Mouse (Mus musculus) cerebellum, adult 2 months (tissue): ENCODE measurements around the gene Rbm26. TPM values are rescaled to one million over a fixed set of nuclear protein-coding genes. Genes with fewer than 3 reads are reported as not detected.
A peak's percentile ranks its signal among the peaks of the same experiment; 100 is the strongest.

ENCODE experiments used
- DNase-seq, 2 experiments: peaks; one replicate each; pipeline ENCODE4 v3.0.0; 2021
- H3K27ac ChIP-seq: fragments of 200-500 bp; 2 replicates; pipeline ENCODE4 v1.5.1; 2012; ENCODE audit warnings: low read length, control low read depth, inconsistent platforms; ENCODE audit not compliant: insufficient read depth
- H3K27me3 ChIP-seq: fragments of 200-500 bp; 2 replicates; pipeline ENCODE4 v1.6.1; 2012; ENCODE audit warnings: inconsistent platforms, mild to moderate bottlenecking, low read length, moderate library complexity; ENCODE audit not compliant: control insufficient read depth, insufficient read depth
- H3K4me1 ChIP-seq: fragments of 200-500 bp; 2 replicates; pipeline ENCODE4 v1.6.1; 2011; ENCODE audit warnings: low read length; ENCODE audit not compliant: control insufficient read depth, insufficient read depth
- H3K4me3 ChIP-seq: fragments of 200-500 bp; replicated peaks from 2 replicates; pipeline ENCODE3; 2011; ENCODE audit warnings: mild to moderate bottlenecking, low read depth, low read length, control low read depth; ENCODE audit not compliant: insufficient read depth
- CTCF ChIP-seq: fragments of 200-500 bp; IDR thresholded peaks from 2 replicates; pipeline ENCODE4 v1.5.1; 2011; ENCODE audit warnings: low read depth, mild to moderate bottlenecking, control low read depth, low read length, moderate library complexity, borderline replicate concordance; ENCODE audit not compliant: insufficient read depth
- POLR2A ChIP-seq: fragments of 200-500 bp; IDR thresholded peaks from 2 replicates; pipeline ENCODE4 v1.6.1; 2011; ENCODE audit warnings: low read length, control low read depth, borderline replicate concordance; ENCODE audit not compliant: insufficient read depth
- WGBS: fragments of 180-500 bp; shearing (Covaris S2); methylation state at CpG from one replicate; pipeline ENCODE4 v1.1.7; 2018; 5-methylcytosine and 5-hydroxymethylcytosine counted together
- polyA plus RNA-seq: library from polyadenylated mRNA; depleted of rRNA; stranded (reverse); fragments of >200 nt; gene quantifications from 2 replicates; pipeline ENCODE4 v1.2.3, GENCODE M21; 2012

Gene Rbm26
- polyA plus RNA-seq, 1 experiment = 39.6 TPM

DNA sequence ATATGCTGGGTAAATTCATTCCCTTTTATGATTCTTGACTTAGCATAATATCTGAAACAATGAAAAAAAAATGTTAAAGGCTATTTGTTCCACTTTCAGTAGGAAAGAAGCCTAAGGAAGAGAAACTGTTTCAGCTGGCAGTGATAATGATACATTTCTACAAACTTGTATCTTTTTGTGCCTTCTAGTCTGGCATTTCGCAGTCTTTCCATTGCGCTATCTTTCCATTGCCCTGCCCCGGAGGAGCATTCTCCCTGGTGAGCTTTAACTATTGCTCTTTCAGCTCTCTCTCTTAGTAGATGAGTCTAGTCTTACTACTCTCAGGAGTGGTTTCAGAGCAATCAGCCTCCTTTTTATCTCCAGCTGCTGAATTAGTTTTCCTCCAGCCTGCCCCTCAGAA is 2.6 kb upstream of the Rbm26 start:
- Histone ChIP-seq H3K27ac (no peak overlapping the region), H3K4me3 (no peak overlapping the region), H3K4me1 (peaks cover 5% of the 10 kb centered on the region; the same call in 1 of the 2 replicates), H3K27me3 (no peaks in the 10 kb centered on the region)
- no peak for DNase-seq
- no peak for TF ChIP-seq POLR2A
- no peak for TF ChIP-seq CTCF
- WGBS = 95% methylated on average over 3 of the region's 3 CpGs

DNA sequence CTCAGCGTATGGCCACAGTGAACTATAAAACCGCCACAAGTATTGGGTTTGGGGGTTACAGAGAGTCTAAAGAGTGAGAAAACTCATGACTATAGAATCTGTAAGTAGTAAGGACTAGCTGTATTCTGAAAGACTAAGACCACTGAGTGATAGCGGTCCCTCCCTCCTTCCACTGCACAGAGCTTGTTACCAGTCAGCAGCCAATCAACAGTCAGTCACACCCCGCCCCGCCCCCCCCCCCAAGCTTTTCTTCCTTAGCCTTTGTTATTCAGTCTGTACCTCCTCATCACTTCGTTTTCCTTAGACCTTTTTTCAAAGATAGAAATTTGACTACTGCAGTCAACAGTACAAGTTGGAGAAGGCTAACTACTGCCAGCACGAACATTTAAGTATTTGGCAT is 1.9 kb upstream of the Rbm26 start:
- WGBS = 58% methylated on average over 7 of the region's 7 CpGs
- no peaks in the 10 kb centered on the region for H3K27me3 ChIP-seq
- peaks cover 5% of the 10 kb centered on the region; the same call in 1 of the 2 replicates for H3K4me1 ChIP-seq
- TF ChIP-seq CTCF (no peak), POLR2A (no peak)
- DNase-seq = no peak
- H3K27ac ChIP-seq = no peak overlapping the region
- no peak overlapping the region for H3K4me3 ChIP-seq

DNA sequence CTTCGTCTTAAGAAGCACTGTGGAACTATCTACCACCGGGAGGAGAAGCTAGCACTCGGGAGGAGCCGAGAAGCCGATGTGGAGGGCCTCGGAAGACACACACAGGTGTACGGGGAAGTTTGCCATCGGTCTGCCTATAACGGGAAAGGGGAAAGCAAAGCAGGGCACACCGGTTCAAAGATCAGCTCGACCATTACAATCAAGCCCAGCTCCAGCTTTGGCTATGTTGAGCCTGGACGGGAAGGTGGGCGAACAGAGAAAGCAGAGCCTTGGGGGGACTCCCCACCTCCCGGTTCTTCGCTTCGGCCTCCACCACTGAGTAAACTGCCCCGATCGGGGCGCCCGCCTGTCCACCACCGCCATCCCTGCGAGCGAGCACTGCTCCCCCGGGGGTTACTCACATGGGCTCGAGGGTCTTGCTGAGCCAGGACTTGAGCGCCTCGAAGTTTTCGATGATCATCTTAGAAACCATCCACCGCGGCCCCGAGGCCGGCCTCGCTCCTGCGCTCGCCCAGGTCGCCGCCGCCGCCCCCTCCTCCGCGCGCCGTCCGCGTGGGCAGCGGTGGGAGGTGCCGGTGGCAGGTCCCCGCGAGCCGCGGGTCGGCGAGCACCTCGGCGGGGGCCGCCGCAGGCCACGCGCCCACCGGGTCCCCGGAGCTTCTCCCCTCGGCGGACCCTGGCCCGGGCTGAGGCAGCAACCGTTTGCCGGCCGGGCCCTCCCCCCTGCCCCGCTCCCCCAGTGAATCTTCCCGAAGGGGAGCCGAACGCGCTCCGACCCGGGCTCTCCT is 552 bp downstream of the Rbm26 start:
- under 1% methylated on average over 68 of the region's 74 CpGs for WGBS

DNA sequence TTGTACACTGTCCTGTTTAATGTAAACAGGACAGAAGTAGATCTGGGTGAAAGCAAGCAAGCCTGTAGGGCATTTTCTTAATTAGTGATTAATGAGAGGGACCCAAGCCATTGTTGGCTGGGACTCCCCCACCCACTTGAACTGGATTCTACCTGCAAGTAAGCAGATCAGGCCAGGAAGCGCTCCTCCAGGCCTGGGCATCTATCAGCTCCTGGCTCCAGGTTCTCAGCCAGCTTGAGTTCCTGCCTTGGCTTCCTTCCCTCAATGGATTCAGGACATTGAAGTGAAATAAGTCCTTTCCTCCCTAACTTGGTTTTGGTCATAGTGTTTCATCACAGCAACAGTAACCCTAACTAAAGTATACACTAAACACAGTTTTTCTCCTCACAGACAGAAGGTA is 9.9 kb downstream of the Rbm26 start:
- peak; percentile 43 to 70 for DNase-seq
- Histone ChIP-seq H3K4me3 (no peak overlapping the region), H3K27me3 (no peaks in the 10 kb centered on the region), H3K4me1 (no peaks in the 10 kb centered on the region), H3K27ac (no peak overlapping the region)
- TF ChIP-seq CTCF (no peak), POLR2A (no peak)
- WGBS = 8% methylated on average over 1 of the region's 1 CpGs

More for the DNA sequence above, 552 bp downstream of the Rbm26 start:
- peak overlapping the region; percentile 33; the same call in 1 of the 2 replicates for H3K27ac ChIP-seq
- peaks cover 5% of the 10 kb centered on the region; the same call in 1 of the 2 replicates for H3K4me1 ChIP-seq
- TF ChIP-seq POLR2A (no peak), CTCF (no peak)
- H3K27me3 ChIP-seq = no peaks in the 10 kb centered on the region
- H3K4me3 ChIP-seq = peak overlapping the region; percentile 75
- DNase-seq = no peak

DNA sequence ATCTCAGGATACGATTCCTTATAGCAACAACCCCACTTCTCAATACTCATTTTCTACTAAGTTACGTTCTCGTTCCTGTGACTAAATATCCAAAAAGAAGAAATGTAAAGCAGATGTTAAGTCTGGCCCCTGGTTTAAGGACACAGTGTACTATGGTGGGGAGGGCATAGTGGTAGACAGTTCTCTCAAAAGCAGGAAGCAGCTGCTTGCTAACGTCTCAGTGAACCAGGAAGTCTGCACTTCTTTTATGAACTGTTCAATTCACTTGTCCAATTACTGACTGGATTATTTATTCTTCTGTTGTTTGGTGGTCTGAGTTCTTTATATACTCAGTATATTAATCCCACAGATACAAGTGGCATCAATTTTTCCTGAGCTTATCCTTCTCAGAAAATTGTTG is 12.3 kb downstream of the Rbm26 start:
- WGBS = 81% methylated on average over 4 of the region's 4 CpGs
- no peak for DNase-seq
- H3K27me3 ChIP-seq = no peaks in the 10 kb centered on the region
- H3K27ac ChIP-seq = no peak overlapping the region
- TF ChIP-seq POLR2A (no peak), CTCF (no peak)
- H3K4me1 ChIP-seq = no peaks in the 10 kb centered on the region
- no peak overlapping the region for H3K4me3 ChIP-seq

DNA sequence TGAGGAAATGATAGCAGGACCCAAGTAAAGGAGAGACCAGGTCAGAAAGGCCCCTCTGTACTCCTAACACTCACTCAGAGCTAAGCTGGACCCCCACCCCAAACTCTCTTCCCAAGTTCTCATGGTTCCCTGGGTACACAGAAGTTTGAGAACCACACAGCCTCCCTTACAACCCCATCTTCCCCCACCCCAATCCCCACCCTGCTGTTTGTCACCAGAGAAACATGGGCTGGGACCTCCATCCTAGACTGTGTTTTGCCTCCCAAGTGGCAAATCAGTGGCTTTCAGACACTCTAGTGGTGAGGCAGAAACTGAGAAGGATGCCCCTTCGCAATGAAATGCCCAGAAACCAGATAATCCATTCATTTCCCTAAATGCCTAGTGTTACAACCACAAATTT is 15.8 kb downstream of the Rbm26 start:
- Histone ChIP-seq H3K4me1 (no peaks in the 10 kb centered on the region), H3K27me3 (no peaks in the 10 kb centered on the region), H3K4me3 (no peak overlapping the region), H3K27ac (no peak overlapping the region)
- TF ChIP-seq CTCF (no peak), POLR2A (no peak)
- 100% methylated on average over 1 of the region's 1 CpGs for WGBS
- no peak for DNase-seq

DNA sequence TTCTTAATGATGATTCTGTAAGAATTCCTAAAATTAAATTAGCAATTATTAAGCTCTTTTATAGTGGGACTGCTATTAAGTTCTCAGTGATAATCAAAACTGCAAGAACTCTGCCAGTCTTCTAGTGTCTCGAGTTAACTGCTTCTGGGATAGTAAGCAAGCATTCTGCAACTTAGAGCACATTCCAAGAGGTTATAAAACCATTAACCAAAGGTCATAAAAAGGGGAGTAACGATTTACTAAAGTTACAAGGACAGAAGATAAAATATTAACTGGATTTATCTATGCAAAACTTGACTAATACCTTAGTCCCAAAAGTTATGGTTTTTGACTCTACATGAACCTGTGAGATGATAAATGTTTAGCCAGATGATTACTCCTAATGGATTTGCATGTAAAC is 18.6 kb downstream of the Rbm26 start:
- no peak for DNase-seq
- H3K27ac ChIP-seq = no peak overlapping the region
- 94% methylated on average over 2 of the region's 2 CpGs for WGBS
- TF ChIP-seq POLR2A (no peak), CTCF (no peak)
- H3K4me3 ChIP-seq = no peak overlapping the region
- H3K4me1 ChIP-seq = no peaks in the 10 kb centered on the region
- no peaks in the 10 kb centered on the region for H3K27me3 ChIP-seq

DNA sequence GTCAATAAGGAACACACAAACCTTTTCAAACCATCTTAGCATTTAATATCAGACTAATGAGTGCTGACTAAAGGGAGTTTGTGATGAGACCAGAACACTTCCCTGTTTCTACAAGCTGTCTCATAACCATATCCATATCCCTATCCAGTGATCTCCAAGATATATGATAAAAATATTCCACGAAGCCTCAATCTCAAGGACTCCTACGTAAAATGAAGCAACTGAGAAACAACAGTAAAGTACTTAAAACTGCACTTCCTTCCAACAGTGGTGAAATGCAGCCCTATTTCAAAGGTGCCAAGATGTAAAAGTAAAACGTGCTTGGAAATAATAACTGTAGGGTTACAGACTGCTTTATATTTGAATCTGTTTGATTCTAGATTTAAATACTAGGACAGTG is 43.1 kb downstream of the Rbm26 start:
- no peak for TF ChIP-seq CTCF
- no peak for TF ChIP-seq POLR2A
- H3K27ac ChIP-seq = no peak overlapping the region
- DNase-seq = no peak
- H3K4me3 ChIP-seq = no peak overlapping the region
- no peaks in the 10 kb centered on the region for H3K27me3 ChIP-seq
- 95% methylated on average over 3 of the region's 3 CpGs for WGBS
- H3K4me1 ChIP-seq = no peaks in the 10 kb centered on the region
